Mouse (Mus musculus): ENCODE data around the gene Vpreb3. TPM values are rescaled to one million over a fixed set of nuclear protein-coding genes. Genes with fewer than 3 reads are reported as not detected.
A peak's percentile ranks its signal among the peaks of the same experiment; 100 is the strongest.

The Vpreb3 gene
- polyA plus RNA-seq, 1 experiment from 2014 or later, result 0.76 TPM

GRCm38 (mm10) chr10:75935680-75936541, 6.9 kb upstream of the Vpreb3 start, which contains the start of gene Mmp11:
TSS of gene Mmp11 (minus strand) at chr10:75936496.
- Histone ChIP-seq H3K36me3 (ENCODE audit: control insufficient read depth, insufficient read depth, low read length) (no peaks in the 10 kb centered on the region), H3K9ac (ENCODE audit: low read length) (peak within 1 kb of the TSS; percentile 55; the same call in 1 of the 2 replicates), H3K4me1 (replicated peaks; ENCODE audit: control insufficient read depth, insufficient read depth, low read length) (peaks cover 11% of the 10 kb centered on the region), H3K27me3 (ENCODE audit: control insufficient read depth, insufficient read depth, low read length) (peaks cover 31% of the 10 kb centered on the region), H3K27ac (ENCODE audit: low read depth, low read length) (no peak within 1 kb of the TSS), H3K4me3 (ENCODE audit: low read depth, low read length) (peak within 1 kb of the TSS; percentile 53), H3K9me3 (ENCODE audit: control insufficient read depth, low read length) (no peaks in the 10 kb centered on the region), H3K4me2 (ENCODE audit: low read depth, low read length, severe bottlenecking) (peak within 1 kb of the TSS; percentile 92)
- peak; percentile 87 for DNase-seq (ENCODE audit: low spot score)
- ATAC-seq (replicated peaks; ENCODE audit: low FRiP score), result peak; percentile 67
- 2% methylated on average over 51 of the region's 51 CpGs for WGBS

DNA sequence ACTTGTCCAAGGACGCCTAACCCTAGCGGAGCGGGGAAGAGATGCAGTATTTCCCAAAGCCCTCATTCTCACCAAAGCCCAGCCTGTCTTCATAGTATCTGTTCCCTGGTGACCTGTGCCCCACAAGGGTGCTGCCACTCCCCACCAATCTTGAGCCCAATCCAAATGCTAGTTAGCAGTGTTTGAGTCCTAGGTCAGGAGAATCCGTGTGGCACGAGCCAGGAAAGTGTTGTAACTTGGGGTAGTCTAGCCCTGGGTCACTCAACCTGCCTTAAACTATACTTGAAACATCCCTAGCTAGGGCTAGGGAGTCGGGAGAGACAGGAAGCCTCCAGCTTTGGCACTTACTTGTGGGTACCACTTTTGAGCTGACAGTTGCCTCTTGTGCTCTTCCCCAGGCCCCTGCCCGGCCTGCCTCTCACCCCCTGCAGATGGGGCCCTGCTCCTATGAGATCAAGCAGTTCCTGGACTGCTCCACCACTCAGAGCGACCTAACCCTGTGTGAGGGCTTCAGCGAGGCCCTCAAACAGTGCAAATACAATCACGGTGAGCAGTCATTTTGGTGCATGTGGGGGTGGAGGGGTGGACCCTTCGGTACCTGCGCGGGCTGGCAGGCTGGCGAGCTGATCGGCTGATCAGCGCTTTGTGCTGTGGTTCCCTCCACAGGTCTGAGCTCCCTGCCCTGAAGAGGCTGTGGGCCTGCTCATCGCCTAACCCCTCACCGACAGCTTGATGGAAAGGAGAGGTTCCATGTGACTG, 5.8 kb upstream of the Vpreb3 start:
- Histone ChIP-seq H3K9me3 (ENCODE audit: control insufficient read depth, low read length) (no peaks in the 10 kb centered on the region), H3K4me3 (ENCODE audit: low read depth, low read length) (no peak overlapping the region), H3K9ac (ENCODE audit: low read length) (no peak overlapping the region), H3K27me3 (ENCODE audit: control insufficient read depth, insufficient read depth, low read length) (peaks cover 22% of the 10 kb centered on the region), H3K4me2 (ENCODE audit: low read depth, low read length, severe bottlenecking) (no peak overlapping the region), H3K36me3 (ENCODE audit: control insufficient read depth, insufficient read depth, low read length) (no peaks in the 10 kb centered on the region), H3K27ac (ENCODE audit: low read depth, low read length) (no peak overlapping the region), H3K4me1 (replicated peaks; ENCODE audit: control insufficient read depth, insufficient read depth, low read length) (peaks cover 7% of the 10 kb centered on the region)
- WGBS, result 29% methylated on average over 18 of the region's 18 CpGs
- no peak for ATAC-seq (replicated peaks; ENCODE audit: low FRiP score)
- no peak for DNase-seq (ENCODE audit: low spot score)

- no peaks in the 10 kb centered on the region for H3K9me3 ChIP-seq (ENCODE audit: control insufficient read depth, low read length)
- H3K27ac ChIP-seq (ENCODE audit: low read depth, low read length), result no peak overlapping the region
- no peak for DNase-seq (ENCODE audit: low spot score)
- H3K9ac ChIP-seq (ENCODE audit: low read length), result no peak overlapping the region
- 49% methylated on average over 10 of the region's 10 CpGs for WGBS
- H3K4me3 ChIP-seq (ENCODE audit: low read depth, low read length), result no peak overlapping the region
- no peaks in the 10 kb centered on the region for H3K36me3 ChIP-seq (ENCODE audit: control insufficient read depth, insufficient read depth, low read length)
- peaks cover 2% of the 10 kb centered on the region for H3K4me1 ChIP-seq (replicated peaks; ENCODE audit: control insufficient read depth, insufficient read depth, low read length)
- H3K27me3 ChIP-seq (ENCODE audit: control insufficient read depth, insufficient read depth, low read length), result peaks cover 22% of the 10 kb centered on the region
- no peak for ATAC-seq (replicated peaks; ENCODE audit: low FRiP score)
- no peak overlapping the region for H3K4me2 ChIP-seq (ENCODE audit: low read depth, low read length, severe bottlenecking)
Observed at GRCm38 (mm10) chr10:75937851-75938643, 4.8 kb upstream of the Vpreb3 start.

DNA sequence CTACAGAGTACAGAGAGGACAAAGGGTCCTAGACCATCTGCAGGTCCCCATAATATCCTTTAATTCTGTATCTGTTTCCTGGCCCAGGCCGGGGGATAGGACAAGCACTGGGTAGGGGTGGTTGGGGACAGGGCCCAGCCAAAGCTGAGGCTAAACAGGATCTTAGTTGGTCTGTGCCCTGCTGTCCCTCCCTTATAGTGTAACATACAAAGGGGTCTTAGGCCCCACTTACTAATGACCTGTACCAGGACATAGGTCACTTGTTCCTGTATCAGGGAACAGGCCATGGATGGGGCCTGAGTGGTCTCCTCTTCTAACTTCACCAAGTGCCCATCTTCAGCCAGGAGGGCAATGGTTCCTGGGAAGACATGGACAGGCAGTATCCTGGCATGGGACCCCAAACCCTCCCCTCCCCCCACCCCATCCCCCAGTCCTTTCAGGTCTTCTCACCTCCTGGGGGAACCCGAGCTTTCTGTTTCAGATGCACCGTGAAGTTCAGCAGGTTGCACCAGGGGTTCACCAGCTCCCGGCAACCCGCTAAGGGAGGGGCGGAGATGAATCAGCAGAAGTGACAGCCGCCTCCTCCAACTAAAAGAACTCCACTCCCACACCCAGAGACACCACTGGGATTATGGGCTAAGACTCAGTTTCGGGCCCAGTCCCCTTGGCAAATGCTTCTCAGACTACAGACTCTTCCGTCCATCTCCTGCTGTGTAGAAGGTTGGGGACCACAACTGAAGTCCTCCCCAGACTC, 3.2 kb upstream of the Vpreb3 start:
- Histone ChIP-seq H3K9ac (ENCODE audit: low read length) (no peak overlapping the region), H3K4me1 (replicated peaks; ENCODE audit: control insufficient read depth, insufficient read depth, low read length) (no peaks in the 10 kb centered on the region; the same call in 1 of the 2 replicates), H3K4me2 (ENCODE audit: low read depth, low read length, severe bottlenecking) (no peak overlapping the region), H3K4me3 (ENCODE audit: low read depth, low read length) (no peak overlapping the region), H3K36me3 (ENCODE audit: control insufficient read depth, insufficient read depth, low read length) (no peaks in the 10 kb centered on the region), H3K27ac (ENCODE audit: low read depth, low read length) (no peak overlapping the region), H3K9me3 (ENCODE audit: control insufficient read depth, low read length) (no peaks in the 10 kb centered on the region), H3K27me3 (ENCODE audit: control insufficient read depth, insufficient read depth, low read length) (peaks cover 22% of the 10 kb centered on the region)
- ATAC-seq (replicated peaks; ENCODE audit: low FRiP score), result no peak
- no peak for DNase-seq (ENCODE audit: low spot score)
- 57% methylated on average over 9 of the region's 9 CpGs for WGBS

DNA sequence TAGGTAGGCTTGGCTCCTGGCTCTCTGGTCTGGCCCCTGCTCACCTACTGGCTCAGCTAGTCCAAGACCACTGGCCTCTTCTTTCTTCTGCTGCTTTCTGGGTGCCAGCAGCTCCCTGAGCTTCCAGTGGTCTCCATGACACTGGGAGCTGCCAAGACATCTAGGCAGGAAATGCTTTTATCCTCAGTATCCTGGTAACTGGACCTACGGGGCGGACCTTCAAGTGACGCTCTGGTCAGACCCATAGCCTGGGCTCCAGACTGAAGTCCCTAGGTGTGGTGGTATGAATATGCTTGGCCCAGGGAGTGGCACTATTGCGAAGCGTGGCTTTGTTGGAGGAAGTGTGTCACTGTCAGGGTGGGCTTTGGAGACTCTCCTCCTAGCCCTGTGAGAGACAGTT, 2.3 kb upstream of the Vpreb3 start, which contains the start of gene Gm867:
TSS of gene Gm867 (minus strand) at position 153 of the 400 bp plus-strand sequence.
- Histone ChIP-seq H3K36me3 (ENCODE audit: control insufficient read depth, insufficient read depth, low read length) (no peaks in the 10 kb centered on the region), H3K27ac (ENCODE audit: low read depth, low read length) (no peak within 1 kb of the TSS), H3K4me2 (ENCODE audit: low read depth, low read length, severe bottlenecking) (no peak within 1 kb of the TSS), H3K9me3 (ENCODE audit: control insufficient read depth, low read length) (no peaks in the 10 kb centered on the region), H3K9ac (ENCODE audit: low read length) (no peak within 1 kb of the TSS), H3K4me1 (replicated peaks; ENCODE audit: control insufficient read depth, insufficient read depth, low read length) (no peaks in the 10 kb centered on the region; the same call in 1 of the 2 replicates), H3K4me3 (ENCODE audit: low read depth, low read length) (no peak within 1 kb of the TSS), H3K27me3 (ENCODE audit: control insufficient read depth, insufficient read depth, low read length) (peaks cover 19% of the 10 kb centered on the region)
- 93% methylated on average over 5 of the region's 5 CpGs for WGBS
- DNase-seq (ENCODE audit: low spot score), result no peak
- no peak for ATAC-seq (replicated peaks; ENCODE audit: low FRiP score)

DNA sequence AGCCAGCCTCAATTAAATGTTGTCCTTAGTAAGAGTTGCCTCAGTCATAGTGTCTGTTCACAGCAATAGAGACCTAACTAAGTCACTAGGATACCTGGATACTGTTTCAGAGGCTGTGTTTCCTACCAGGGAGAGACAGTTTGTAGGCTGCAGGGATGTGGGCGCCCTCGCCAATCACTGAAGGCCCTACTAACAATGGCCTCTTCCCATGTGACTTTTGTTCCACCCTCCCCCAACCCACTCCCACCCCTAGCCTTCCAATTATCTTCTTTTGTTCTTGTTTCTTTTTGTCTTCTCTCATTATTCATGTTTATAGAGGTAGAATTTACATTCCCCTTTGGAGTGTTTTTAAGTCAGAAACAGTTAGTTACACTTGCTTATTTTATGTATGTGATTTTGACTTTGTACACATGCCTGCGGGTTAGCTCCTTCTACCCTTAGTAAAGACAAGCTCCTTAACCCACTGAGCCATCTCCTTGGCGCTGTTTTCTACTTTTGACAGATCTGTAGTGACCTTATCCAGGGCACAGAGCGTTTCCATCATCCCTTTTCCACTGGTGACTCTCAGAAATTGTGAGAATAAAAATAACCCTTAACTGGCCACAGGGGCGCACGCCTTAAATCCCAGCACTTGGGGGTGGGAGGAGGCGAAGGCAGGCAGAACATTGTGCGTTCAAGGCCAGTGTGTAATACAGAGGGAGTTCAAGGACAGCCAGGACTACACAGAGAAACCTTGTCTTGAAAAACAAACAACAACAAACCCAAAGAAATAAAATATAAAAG, 1.6 kb upstream of the Vpreb3 start:
- H3K4me1 ChIP-seq (replicated peaks; ENCODE audit: control insufficient read depth, insufficient read depth, low read length), result no peaks in the 10 kb centered on the region; the same call in 1 of the 2 replicates
- H3K27me3 ChIP-seq (ENCODE audit: control insufficient read depth, insufficient read depth, low read length), result peaks cover 14% of the 10 kb centered on the region; the same call in 1 of the 2 replicates

GRCm38 (mm10) chr10:75944066-75944772, 1.4 kb downstream of the Vpreb3 start:
- Histone ChIP-seq H3K9ac (ENCODE audit: low read length) (no peak overlapping the region), H3K4me2 (ENCODE audit: low read depth, low read length, severe bottlenecking) (no peak overlapping the region), H3K27ac (ENCODE audit: low read depth, low read length) (no peak overlapping the region), H3K9me3 (ENCODE audit: control insufficient read depth, low read length) (no peaks in the 10 kb centered on the region), H3K36me3 (ENCODE audit: control insufficient read depth, insufficient read depth, low read length) (no peaks in the 10 kb centered on the region), H3K27me3 (ENCODE audit: control insufficient read depth, insufficient read depth, low read length) (no peaks in the 10 kb centered on the region), H3K4me1 (replicated peaks; ENCODE audit: control insufficient read depth, insufficient read depth, low read length) (no peaks in the 10 kb centered on the region), H3K4me3 (ENCODE audit: low read depth, low read length) (no peak overlapping the region)
- 31% methylated on average over 11 of the region's 11 CpGs for WGBS
- ATAC-seq (replicated peaks; ENCODE audit: low FRiP score) (no peak), DNase-seq (ENCODE audit: low spot score) (no peak)

More for the DNA sequence above, 1.6 kb upstream of the Vpreb3 start:
- ATAC-seq (replicated peaks; ENCODE audit: low FRiP score), result no peak
- Histone ChIP-seq H3K27ac (ENCODE audit: low read depth, low read length) (no peak overlapping the region), H3K4me3 (ENCODE audit: low read depth, low read length) (no peak overlapping the region), H3K9ac (ENCODE audit: low read length) (no peak overlapping the region), H3K36me3 (ENCODE audit: control insufficient read depth, insufficient read depth, low read length) (no peaks in the 10 kb centered on the region), H3K4me2 (ENCODE audit: low read depth, low read length, severe bottlenecking) (no peak overlapping the region), H3K9me3 (ENCODE audit: control insufficient read depth, low read length) (no peaks in the 10 kb centered on the region)
- no peak for DNase-seq (ENCODE audit: low spot score)
- 62% methylated on average over 9 of the region's 9 CpGs for WGBS
